Mouse (Mus musculus) bone marrow, adult 2 months (tissue): ENCODE measurements around the gene Col25a1. TPM values are rescaled to one million over a fixed set of nuclear protein-coding genes. Genes with fewer than 3 reads are reported as not detected.

Experiments used
- H3K27ac ChIP-seq: fragments of 200-500 bp; 2 replicates; pipeline ENCODE4 v1.5.1; 2012; ENCODE audit warnings: low read depth, mild to moderate bottlenecking, control low read depth, inconsistent platforms, low read length; ENCODE audit not compliant: control insufficient read depth, poor library complexity, insufficient read depth
- H3K4me1 ChIP-seq: fragments of 200-500 bp; 2 replicates; pipeline ENCODE4 v1.6.1; 2011; ENCODE audit warnings: low read length; ENCODE audit not compliant: control insufficient read depth, insufficient read depth
- H3K4me3 ChIP-seq: fragments of 200-500 bp; replicated peaks from 2 replicates; pipeline ENCODE3; 2011; ENCODE audit warnings: mild to moderate bottlenecking, low read depth, low read length, control low read depth; ENCODE audit not compliant: control insufficient read depth
- CTCF ChIP-seq: fragments of 200-500 bp; IDR thresholded peaks from 2 replicates; pipeline ENCODE4 v1.5.1; 2011; ENCODE audit warnings: low read length, control low read depth; ENCODE audit not compliant: control insufficient read depth, insufficient read depth
- POLR2A ChIP-seq: fragments of 200-500 bp; IDR thresholded peaks from 2 replicates; pipeline ENCODE4 v1.6.1; 2011; ENCODE audit warnings: low read depth, mild to moderate bottlenecking, control low read depth, low read length, borderline replicate concordance; ENCODE audit not compliant: control insufficient read depth
- WGBS: fragments of 180-500 bp; shearing (Covaris S2); methylation state at CpG from one replicate; pipeline ENCODE4 v1.1.7; 2018; 5-methylcytosine and 5-hydroxymethylcytosine counted together
- polyA plus RNA-seq: library from polyadenylated mRNA; stranded (reverse); fragments of >200 nt; gene quantifications from 2 replicates; pipeline ENCODE4 v1.2.4, GENCODE M21; 2011; ENCODE audit warnings: low replicate concordance; ENCODE audit not compliant: missing spikeins, insufficient read depth, insufficient read length

The Col25a1 gene
- polyA plus RNA-seq, 1 experiment: not detected

- Histone ChIP-seq H3K27ac (no peak overlapping the region), H3K4me1 (no peaks in the 10 kb centered on the region), H3K4me3 (no peak overlapping the region)
- no peak for TF ChIP-seq CTCF
- no peak for TF ChIP-seq POLR2A
- 69% methylated on average over 7 of the region's 7 CpGs for WGBS
These were observed 342.7 kb downstream of the Col25a1 start for GRCm38 (mm10) chr3:130473970-130474369.

DNA sequence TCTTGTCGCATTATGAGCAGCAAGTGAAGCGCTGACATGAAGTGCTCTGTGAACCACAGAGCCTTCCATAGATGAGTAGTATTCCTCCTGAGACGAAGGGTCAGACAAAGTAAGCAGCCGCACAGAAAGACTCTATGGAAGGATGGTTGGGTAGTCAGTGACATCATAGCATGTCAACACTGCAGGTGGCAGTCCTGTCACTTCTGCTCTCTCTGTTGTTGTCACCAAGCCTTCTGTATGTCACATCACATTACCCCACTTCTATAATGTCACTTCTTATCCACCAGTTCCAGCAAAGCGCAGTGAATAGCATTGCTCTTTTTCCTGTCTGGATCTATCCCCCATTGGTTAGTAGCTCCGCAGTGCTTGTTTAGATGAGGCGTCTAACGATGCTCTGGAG, 351.2 kb downstream of the Col25a1 start:
- no peaks in the 10 kb centered on the region for H3K4me1 ChIP-seq
- H3K27ac ChIP-seq: no peak overlapping the region
- TF ChIP-seq CTCF (no peak), POLR2A (no peak)
- 86% methylated on average over 8 of the region's 8 CpGs for WGBS
- H3K4me3 ChIP-seq: no peak overlapping the region

DNA sequence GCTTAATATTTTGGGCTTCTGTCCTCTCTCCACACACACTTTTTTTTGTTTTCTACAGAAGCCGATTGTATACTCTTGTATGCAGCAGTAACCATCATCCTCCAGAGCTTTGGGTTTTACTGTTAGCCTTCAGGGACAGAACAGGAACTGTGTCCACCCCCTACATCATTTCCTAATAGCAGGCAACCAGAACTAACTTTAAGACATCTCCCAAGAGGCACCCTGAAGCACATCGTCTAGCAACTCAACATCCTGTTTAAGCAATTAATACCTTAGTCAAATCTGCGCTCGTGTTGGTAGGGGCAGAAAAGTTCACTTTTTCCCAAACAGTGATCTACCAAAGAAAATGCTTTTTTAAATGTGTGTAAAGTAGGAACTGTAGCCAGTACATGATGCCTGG, 357.5 kb downstream of the Col25a1 start:
- 38% methylated on average over 4 of the region's 4 CpGs for WGBS
- TF ChIP-seq POLR2A (no peak), CTCF (no peak)
- Histone ChIP-seq H3K4me3 (no peak overlapping the region), H3K4me1 (no peaks in the 10 kb centered on the region), H3K27ac (no peak overlapping the region)

GRCm38 (mm10) chr3:130494192-130494591, 362.9 kb downstream of the Col25a1 start:
- Histone ChIP-seq H3K4me1 (no peaks in the 10 kb centered on the region), H3K27ac (no peak overlapping the region), H3K4me3 (no peak overlapping the region)
- 74% methylated on average over 1 of the region's 1 CpGs for WGBS
- TF ChIP-seq CTCF (no peak), POLR2A (no peak)

GRCm38 (mm10) chr3:130494665-130495396, 363.5 kb downstream of the Col25a1 start:
- no peak overlapping the region for H3K4me3 ChIP-seq
- H3K27ac ChIP-seq: no peak overlapping the region
- H3K4me1 ChIP-seq: no peaks in the 10 kb centered on the region
- no peak for TF ChIP-seq CTCF
- no peak for TF ChIP-seq POLR2A
- WGBS: 74% methylated on average over 20 of the region's 20 CpGs

DNA sequence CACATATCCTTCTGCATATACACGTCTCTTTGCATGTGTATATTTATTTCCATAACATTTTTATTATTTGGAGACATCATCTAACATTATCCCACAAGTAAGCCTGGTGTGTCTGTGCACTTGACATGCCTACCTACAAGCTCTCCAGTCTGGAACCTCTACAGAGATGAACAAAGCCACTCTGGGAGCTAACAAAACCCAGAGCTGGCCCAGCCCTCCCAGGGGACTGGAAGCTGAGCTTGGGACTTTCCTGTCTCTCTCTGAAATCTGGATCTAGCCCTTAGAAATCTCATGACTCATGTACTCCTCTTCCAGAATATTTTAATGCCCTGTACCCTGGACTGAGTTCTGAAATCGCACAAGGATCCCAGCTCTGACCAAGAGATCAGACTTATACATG, 365.7 kb downstream of the Col25a1 start:
- Histone ChIP-seq H3K4me1 (no peaks in the 10 kb centered on the region), H3K27ac (no peak overlapping the region), H3K4me3 (no peak overlapping the region)
- TF ChIP-seq POLR2A (no peak), CTCF (no peak)
- 70% methylated on average over 2 of the region's 2 CpGs for WGBS

- Histone ChIP-seq H3K27ac (no peak overlapping the region), H3K4me1 (no peaks in the 10 kb centered on the region), H3K4me3 (no peak overlapping the region)
- WGBS: 73% methylated on average over 3 of the region's 3 CpGs
- TF ChIP-seq CTCF: no peak
- TF ChIP-seq POLR2A: no peak
These were observed 370.4 kb downstream of the Col25a1 start for GRCm38 (mm10) chr3:130501713-130502112.

DNA sequence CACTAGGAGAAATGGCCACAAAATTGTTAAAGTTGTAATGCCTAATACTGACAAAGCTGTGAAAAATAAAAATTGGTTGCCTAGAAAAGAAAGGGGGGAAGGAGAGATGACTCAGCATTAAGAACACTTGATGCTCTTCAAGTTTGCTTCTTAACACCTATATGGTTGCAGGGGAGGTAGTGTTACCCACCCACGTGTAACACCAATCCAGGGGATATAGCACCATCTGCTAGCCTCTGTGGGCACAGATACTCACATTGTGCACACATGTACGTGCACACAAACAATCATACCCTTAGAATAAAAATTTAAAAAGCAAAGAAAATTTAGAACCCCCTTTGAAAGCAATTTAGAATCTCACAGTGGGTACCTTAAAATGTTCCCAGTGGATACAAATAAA, 377.0 kb downstream of the Col25a1 start:
- TF ChIP-seq CTCF: no peak
- no peak for TF ChIP-seq POLR2A
- H3K27ac ChIP-seq: no peak overlapping the region
- 68% methylated on average over 2 of the region's 2 CpGs for WGBS
- H3K4me1 ChIP-seq: no peaks in the 10 kb centered on the region
- H3K4me3 ChIP-seq: no peak overlapping the region

DNA sequence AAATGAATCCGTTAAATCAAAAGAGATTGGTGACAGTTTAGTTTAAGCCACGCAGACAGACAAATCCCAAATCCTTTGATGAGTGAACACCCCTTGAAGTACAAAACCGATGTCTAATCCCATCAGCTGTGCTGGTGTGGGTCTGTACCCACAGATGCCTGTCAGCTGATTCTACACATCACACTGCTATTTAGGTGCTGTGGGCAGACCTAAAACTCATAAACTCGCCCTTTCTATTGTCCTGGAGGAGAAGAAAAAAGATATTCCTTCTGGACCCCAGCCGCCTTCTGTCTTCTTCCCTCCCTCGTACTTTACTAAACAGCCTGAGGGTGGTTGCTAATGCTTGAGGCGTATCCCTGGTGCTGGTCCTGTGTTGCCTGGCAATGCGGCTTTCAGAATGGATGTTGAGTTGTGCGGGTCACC, 387.2 kb downstream of the Col25a1 start:
- Histone ChIP-seq H3K4me3 (no peak overlapping the region), H3K4me1 (no peaks in the 10 kb centered on the region), H3K27ac (no peak overlapping the region)
- 86% methylated on average over 9 of the region's 9 CpGs for whole genome bisulfite sequencing
- TF ChIP-seq POLR2A (no peak), CTCF (no peak)
